Mouse (Mus musculus) heart, postnatal 36 days (tissue): Measurements from ENCODE around the gene Scp2. TPM values are rescaled to one million over a fixed set of nuclear protein-coding genes. Genes with fewer than 3 reads are reported as not detected.
A peak's percentile ranks its signal among the peaks of the same experiment; 100 is the strongest.
"Not testable (repeated sequence)": the region's sequence is repeated elsewhere in the genome, so short reads cannot be mapped to it uniquely, and the experiment has no call there.

Experiments used
- DNase-seq, 2 experiments: peaks; one replicate each; pipeline ENCODE4 v3.0.0; 2021 to 2022
- intact Hi-C: fragments of 180-260 bp; cut with DNase I; formaldehyde crosslinking; loops from one replicate; pipeline ENCODE4 v1.15.1; 2025
- total RNA-seq, 2 experiments: library from RNA; stranded (reverse); gene quantifications; 2 replicates each; pipeline ENCODE4 v1.2.3; 2021

Gene Scp2
- total RNA-seq, 2 experiments from 2014 or later, result 307 to 334 TPM

- DNase-seq, result no peak
- intact Hi-C loops, result no loop called here
Measured at GRCm38 (mm10) chr4:108110706-108111105, 34.1 kb downstream of the Scp2 start.

- intact Hi-C loops, result no loop called here
- DNase-seq, result no peak
Measured at GRCm38 (mm10) chr4:108109728-108110127, 35.1 kb downstream of the Scp2 start.

- intact Hi-C loops, result no loop called here
- no peak for DNase-seq
Measured at GRCm38 (mm10) chr4:108096345-108096744, 48.5 kb downstream of the Scp2 start, which contains the start of gene Podn. TSS of gene Podn (minus strand) at chr4:108096445.

- intact Hi-C loops, result no loop called here
- DNase-seq, result no peak
Measured at GRCm38 (mm10) chr4:108092741-108093397, 51.9 kb downstream of the Scp2 start.

GRCm38 (mm10) chr4:108083993-108084392, 60.8 kb downstream of the Scp2 start:
- intact Hi-C loops, result no loop called here

GRCm38 (mm10) chr4:108083032-108083735, 61.6 kb downstream of the Scp2 start:
- no peak for DNase-seq
- intact Hi-C loops, result no loop called here

More at GRCm38 (mm10) chr4:108083993-108084392, 60.8 kb downstream of the Scp2 start:
- DNase-seq, result no peak

- intact Hi-C loops, result no loop called here
- no peak for DNase-seq
Measured at GRCm38 (mm10) chr4:108082401-108082806, 62.4 kb downstream of the Scp2 start.

GRCm38 (mm10) chr4:108080876-108081275, 63.9 kb downstream of the Scp2 start:
- intact Hi-C loops, result no loop called here
- DNase-seq, result no peak

- DNase-seq, result no peak
- intact Hi-C loops, result loop anchor here (10.0 kb wide), 1 partner anchor 225 kb away; the partner anchor contains the start of gene Zyg11b
Measured at GRCm38 (mm10) chr4:108079762-108080161, 65.0 kb downstream of the Scp2 start.

- not testable (repeated sequence) for DNase-seq
- intact Hi-C loops, result loop anchor here (10.0 kb wide), 1 partner anchor 226 kb away; the partner anchor contains the start of gene Zyg11b
Measured at GRCm38 (mm10) chr4:108079191-108079590, 65.6 kb downstream of the Scp2 start.

- no peak for DNase-seq
- intact Hi-C loops, result loop anchor here (10.0 kb wide), 1 partner anchor 227 kb away; the partner anchor contains the start of gene Zyg11b
Measured at GRCm38 (mm10) chr4:108077224-108077955, 67.4 kb downstream of the Scp2 start.

- intact Hi-C loops, result loop anchor here (5.0 to 10.0 kb wide), 2 partner anchors 152 to 230 kb away; partner anchors contain the start of genes Cpt2 and Zyg11b
- DNase-seq, result no peak
Measured at GRCm38 (mm10) chr4:108074204-108074823, 70.5 kb downstream of the Scp2 start.

- no peak for DNase-seq
- intact Hi-C loops, result loop anchor here (5.0 to 10.0 kb wide), 2 partner anchors 150 to 233 kb away; partner anchors contain the start of genes Cpt2 and Zyg11b
Measured at GRCm38 (mm10) chr4:108072086-108072485, 72.7 kb downstream of the Scp2 start.

GRCm38 (mm10) chr4:108071235-108071901, 73.4 kb downstream of the Scp2 start:
- peak; percentile 92 to 94 for DNase-seq
- intact Hi-C loops, result loop anchor here (5.0 to 10.0 kb wide), 2 partner anchors 149 to 233 kb away; partner anchors contain the start of genes Cpt2 and Zyg11b

- intact Hi-C loops, result loop anchor here (5.0 to 10.0 kb wide), 2 partner anchors 148 to 234 kb away; partner anchors contain the start of genes Cpt2 and Zyg11b
- DNase-seq, result peak in 1 of 2 experiments; percentile 24
Measured at GRCm38 (mm10) chr4:108070723-108071122, 74.1 kb downstream of the Scp2 start.

- no peak for DNase-seq
- intact Hi-C loops, result loop anchor here (5.0 to 10.0 kb wide), 2 partner anchors 148 to 235 kb away; partner anchors contain the start of genes Cpt2 and Zyg11b
Measured at GRCm38 (mm10) chr4:108070286-108070685, 74.5 kb downstream of the Scp2 start.

- intact Hi-C loops, result no loop called here
- no peak for DNase-seq
Measured at GRCm38 (mm10) chr4:108068081-108068480, 76.7 kb downstream of the Scp2 start.

- intact Hi-C loops, result no loop called here
- DNase-seq, result no peak
Measured at GRCm38 (mm10) chr4:108067261-108067660, 77.5 kb downstream of the Scp2 start.

GRCm38 (mm10) chr4:108066569-108066968, 78.2 kb downstream of the Scp2 start:
- intact Hi-C loops, result no loop called here
- no peak for DNase-seq
